Mouse (Mus musculus) thymus, postnatal 4 days (tissue): ENCODE measurements around the gene Gm10112.

Source experiments
- DNase-seq: peaks from one replicate; pipeline ENCODE4 v3.0.0; 2021

Gm10112 gene

DNA sequence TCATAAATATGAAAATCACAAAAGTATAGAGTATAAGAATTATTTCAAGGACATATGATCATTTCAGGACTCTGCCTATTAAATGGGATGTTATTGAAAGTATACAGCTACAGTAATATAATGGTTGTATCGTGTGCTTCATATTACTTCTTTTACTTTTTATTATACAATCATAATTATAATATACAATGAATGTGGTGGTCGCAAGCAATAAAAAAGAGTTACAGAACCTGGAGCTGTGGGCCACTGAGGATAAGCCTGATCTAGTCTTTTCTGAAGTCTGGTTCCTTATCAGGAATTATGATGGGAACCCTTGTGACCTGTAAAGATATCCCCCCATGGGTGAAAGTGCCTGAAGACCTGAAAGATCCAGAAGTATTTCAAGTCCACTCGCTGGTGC lies at the start of gene Gm10112:
Gene Gm10112 (plus strand): TSS at position 301 of the 400 bp plus-strand sequence.
- no peak for DNase-seq

DNA sequence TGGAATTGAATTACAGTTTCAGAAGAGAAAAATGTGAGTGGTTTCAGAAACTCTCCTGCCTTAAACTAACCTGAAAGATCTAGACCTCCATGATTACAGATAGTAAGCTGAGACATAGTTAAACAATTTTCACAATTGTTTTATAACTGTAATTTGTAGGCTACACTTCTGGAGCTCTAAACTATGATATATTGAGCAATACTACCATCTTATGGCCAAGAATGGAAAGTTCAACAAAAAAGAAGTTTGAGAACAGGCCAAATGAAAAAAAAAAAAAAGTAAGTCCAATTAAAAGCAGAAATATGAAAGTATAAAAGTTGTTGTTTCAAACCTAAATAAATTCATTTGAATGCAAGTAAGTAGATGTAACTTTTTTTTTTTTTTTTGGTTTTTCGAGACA lies 21.4 kb downstream of the Gm10112 start:
- no peak for DNase-seq

DNA sequence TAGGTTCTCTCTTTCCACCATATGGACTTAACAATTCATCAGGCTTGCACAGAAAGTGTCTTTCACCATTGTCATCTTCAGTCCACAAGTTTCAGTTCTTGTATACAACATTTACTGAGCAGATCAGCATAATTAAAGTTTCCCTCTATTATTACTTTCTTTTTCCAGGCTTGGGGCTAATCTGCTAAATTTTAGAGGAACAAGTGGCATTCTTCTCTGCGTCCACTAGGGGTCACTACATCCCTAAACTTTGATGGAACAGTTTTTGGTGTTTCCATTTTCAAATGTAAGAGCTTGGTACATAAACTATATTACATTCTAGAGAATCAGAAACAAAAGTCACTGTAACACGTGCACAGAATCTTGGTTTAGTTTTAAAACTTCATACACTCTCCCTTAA lies 28.2 kb downstream of the Gm10112 start:
- DNase-seq, result no peak

DNA sequence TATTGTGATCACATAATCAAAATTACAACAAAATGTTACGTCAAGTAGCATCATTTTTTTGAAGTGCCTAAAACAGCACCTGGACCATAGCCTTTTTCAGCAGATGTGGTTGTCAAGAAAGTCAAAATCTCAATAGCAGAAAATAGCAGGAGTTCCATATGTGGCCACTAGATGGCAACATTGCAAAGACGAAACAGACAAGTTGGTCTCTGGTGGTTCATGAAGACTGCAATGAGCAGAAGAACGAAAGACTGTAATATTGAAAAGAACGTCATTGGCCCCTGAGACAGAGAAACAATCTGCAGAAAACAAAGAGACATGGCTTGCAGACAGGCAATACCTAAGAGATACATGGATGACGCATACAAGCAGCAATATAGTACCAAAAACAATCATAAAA lies 42.1 kb downstream of the Gm10112 start:
- peak; percentile 29 for DNase-seq
